Mouse (Mus musculus): ENCODE measurements at regions not wholly inside any gene's neighbourhood (a gene's known extent, or its start where the extent isn't known, plus 50 kb on each side); places are given as distances from the start of the nearest gene placed in this dataset.
A peak's percentile ranks its signal among the peaks of the same experiment; 100 is the strongest.

GRCm38 (mm10) chr1:142403602-142404001, 1236.9 kb upstream of the B3galt2 start:
- DNase-seq: no peak

- DNase-seq: no peak
Observed at GRCm38 (mm10) chr1:142422711-142423110, 1217.8 kb upstream of the B3galt2 start.

- DNase-seq: peak in 1 of 2 experiments; percentile 2
Observed at GRCm38 (mm10) chr1:142433300-142433699, 1207.2 kb upstream of the B3galt2 start.

- no peak for DNase-seq
Observed at GRCm38 (mm10) chr1:142441592-142441991, 1198.9 kb upstream of the B3galt2 start.

- DNase-seq: no peak
Observed at GRCm38 (mm10) chr1:142468235-142468634, 1172.2 kb upstream of the B3galt2 start.

- no peak for DNase-seq
Observed at GRCm38 (mm10) chr1:142470114-142470513, 1170.3 kb upstream of the B3galt2 start.

All from cerebellum, postnatal 25 days (tissue).